Comparison of ENCODE assay signal across 23 mouse cellular contexts in the genomic region with DNA sequence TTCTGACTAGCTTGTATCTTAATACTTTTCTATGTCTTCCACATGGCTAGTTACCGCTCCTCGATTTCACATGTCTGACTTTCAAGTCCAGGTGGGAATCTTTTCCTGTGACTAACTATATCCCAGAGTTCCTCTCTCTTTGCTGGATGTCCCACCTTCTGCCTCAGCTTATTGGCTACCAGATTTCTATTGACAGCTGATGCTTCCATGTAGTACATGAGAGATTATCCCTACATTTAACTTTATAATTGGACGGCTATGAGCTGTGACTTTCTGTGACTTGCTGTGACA. TPM values are rescaled to one million over a fixed set of nuclear protein-coding genes. Genes with fewer than 3 reads are reported as not detected.
DNase-seq lines count a peak whose midpoint lies in the region; ATAC-seq and TF ChIP-seq lines count a peak whose summit lies in the region.
"Had no signal": no experiment of that assay in that cellular context is flagged by ENCODE, and none has a peak within 500 bp of the region (broad histone marks: within the 10 kb centered on the region; RNA-seq: fewer than 3 reads in every experiment).

No protein-coding gene starts in this region.

- peak; percentile 4 for DNase-seq in forebrain, embryonic 11.5 days (ENCODE audit: low spot score)
- DNase-seq in 3134 (ENCODE audit: extremely low read depth, insufficient read length, low spot score) (peak; percentile 35), NIH3T3 (ENCODE audit: low read depth) (peak; percentile 61)
- no peak for DNase-seq in layer of hippocampus, postnatal 10 days (ENCODE audit: low spot score in 2 of 2)
- DNase-seq: adrenal gland, adult 8-10 months; adrenal gland, postnatal 14 days; adrenal gland, postnatal 36 days; B cell, adult 2 months; cerebellum, adult 11-12 months; cerebellum, adult 2 months; cerebellum, adult 9-10 months; cerebellum, postnatal 10 days; cerebellum, postnatal 25 days; forebrain, postnatal 0 days had no signal

- H3K27me3 ChIP-seq in forebrain, embryonic 11.5 days (ENCODE audit: control insufficient read depth, insufficient read depth, low read length), result no peaks in the 10 kb centered on the region
- H3K27me3 ChIP-seq in forebrain, embryonic 13.5 days, result no peaks in the 10 kb centered on the region
- H3K27me3 ChIP-seq: CH12.LX; embryonic facial prominence, embryonic 12.5 days; forebrain, embryonic 12.5 days; forebrain, embryonic 15.5 days had no signal

- no peak overlapping the region for H3K4me3 ChIP-seq in forebrain, embryonic 11.5 days (ENCODE audit: low read depth, low read length)
- no peak overlapping the region for H3K4me3 ChIP-seq in forebrain, embryonic 13.5 days
- no peak overlapping the region for H3K4me3 ChIP-seq in embryonic fibroblast, embryonic 13.5 days (ENCODE audit: insufficient read depth, low read length)
- H3K4me3 ChIP-seq: embryonic facial prominence, embryonic 10.5 days; embryonic facial prominence, embryonic 12.5 days; forebrain, embryonic 12.5 days; forebrain, embryonic 15.5 days had no signal

- no peaks in the 10 kb centered on the region for H3K4me1 ChIP-seq in forebrain, embryonic 11.5 days (replicated peaks; ENCODE audit: control insufficient read depth, insufficient read depth, low read length)
- H3K4me1 ChIP-seq in forebrain, embryonic 13.5 days, result no peaks in the 10 kb centered on the region
- H3K4me1 ChIP-seq in embryonic fibroblast, embryonic 13.5 days (ENCODE audit: control insufficient read depth, insufficient read depth, low read length), result 0 out of 2 replicates have a peak, but pooled peaks cover 5% of the 10 kb centered on the region
- H3K4me1 ChIP-seq: embryonic facial prominence, embryonic 10.5 days; embryonic facial prominence, embryonic 12.5 days; forebrain, embryonic 12.5 days; forebrain, embryonic 15.5 days had no signal

- H3K9me3 ChIP-seq in forebrain, embryonic 11.5 days (ENCODE audit: control insufficient read depth, low read length), result no peaks in the 10 kb centered on the region
- H3K9me3 ChIP-seq in forebrain, embryonic 13.5 days (replicated peaks), result no peaks in the 10 kb centered on the region
- H3K9me3 ChIP-seq: embryonic facial prominence, embryonic 10.5 days; embryonic facial prominence, embryonic 12.5 days; forebrain, embryonic 12.5 days; forebrain, embryonic 15.5 days; G1E had no signal

- WGBS in forebrain, embryonic 11.5 days, result 96% methylated on average over 3 of the region's 3 CpGs
- 92% methylated on average over 3 of the region's 3 CpGs for WGBS in forebrain, embryonic 13.5 days

- H3K36me3 ChIP-seq in forebrain, embryonic 11.5 days (ENCODE audit: control insufficient read depth, insufficient read depth, low read length), result no peaks in the 10 kb centered on the region
- H3K36me3 ChIP-seq in forebrain, embryonic 13.5 days (ENCODE audit: poor library complexity, severe bottlenecking), result no peaks in the 10 kb centered on the region
- H3K36me3 ChIP-seq: embryonic facial prominence, embryonic 10.5 days; embryonic facial prominence, embryonic 12.5 days; forebrain, embryonic 12.5 days; forebrain, embryonic 15.5 days; G1E had no signal

- TF ChIP-seq CTCF in embryonic fibroblast, embryonic 13.5 days (IDR thresholded peaks at IDR 0.05; ENCODE audit: borderline replicate concordance, insufficient read depth, low read length), result no peak

- ATAC-seq in forebrain, embryonic 11.5 days (replicated peaks; ENCODE audit: low FRiP score), result no peak
- no peak for ATAC-seq in forebrain, embryonic 13.5 days
- ATAC-seq in erythroblast, adult 5-6 weeks (replicated peaks; ENCODE audit: low FRiP score, poor library complexity, severe bottlenecking), result no peak
- ATAC-seq: forebrain, embryonic 15.5 days; forebrain, postnatal 0 days had no signal

- no peak overlapping the region for H3K9ac ChIP-seq in forebrain, embryonic 11.5 days (ENCODE audit: low read length)
- H3K9ac ChIP-seq in forebrain, embryonic 13.5 days, result no peak overlapping the region
- H3K9ac ChIP-seq: embryonic facial prominence, embryonic 12.5 days; forebrain, embryonic 12.5 days; forebrain, embryonic 15.5 days; forebrain, postnatal 0 days had no signal

- no peak for TF ChIP-seq POLR2A in embryonic fibroblast, embryonic 13.5 days (IDR thresholded peaks at IDR 0.05; ENCODE audit: low read depth, low read length)

- H3K4me2 ChIP-seq in forebrain, embryonic 11.5 days (ENCODE audit: low read depth, low read length, severe bottlenecking), result no peak overlapping the region
- no peak overlapping the region for H3K4me2 ChIP-seq in forebrain, embryonic 13.5 days
- H3K4me2 ChIP-seq: embryonic facial prominence, embryonic 12.5 days; forebrain, embryonic 12.5 days; forebrain, embryonic 15.5 days had no signal

- no peak overlapping the region for H3K27ac ChIP-seq in forebrain, embryonic 11.5 days (ENCODE audit: low read depth, low read length)
- no peak overlapping the region for H3K27ac ChIP-seq in forebrain, embryonic 13.5 days
- peak overlapping the region; percentile 50 for H3K27ac ChIP-seq in embryonic fibroblast, embryonic 13.5 days (ENCODE audit: insufficient read depth, low read length)
- H3K27ac ChIP-seq: embryonic facial prominence, embryonic 10.5 days; embryonic facial prominence, embryonic 12.5 days; forebrain, embryonic 12.5 days; forebrain, embryonic 15.5 days had no signal

RNA-seq across cellular contexts. Expression of gene Lta4h, which starts 49.8 kb away (rescaled TPM):
- polyA plus RNA-seq in forebrain, embryonic 11.5 days (2014; fragmentation: Nextera tagmentation; extraction: Ambion mirVana), result 152 and 163 TPM in 2 replicates
- polyA plus RNA-seq in forebrain, embryonic 13.5 days (2015; fragmentation: Nextera tagmentation; extraction: Ambion mirVana), result 110 and 116 TPM in 2 replicates
- 92.9 and 98.9 TPM in 2 replicates for polyA plus RNA-seq in embryonic fibroblast, embryonic 13.5 days (2011; ENCODE audit: insufficient read length, low read depth, missing spikeins)
- 251 and 286 TPM in 2 replicates for total RNA-seq in erythroblast, adult 5-6 weeks (2015; ENCODE audit: low replicate concordance)
- total RNA-seq in erythroblast, adult 5-6 weeks (2017; ENCODE audit: low replicate concordance), result 144 and 157 TPM in 2 replicates
- 10 to 100 TPM; 60.9 to 67.9 TPM for total RNA-seq in layer of hippocampus, postnatal 10 days (2021)

Comparison
In these comparisons a context has a peak if more than half of its experiments do, and no peak if none do; other contexts are left out.
1. DNase-seq: peak in forebrain, embryonic 11.5 days (single experiment), 3134 (single experiment) and NIH3T3 (single experiment); none in layer of hippocampus, postnatal 10 days (0 of 2).